Mouse (Mus musculus) retina, embryonic 14.5 days (tissue): ENCODE results near the gene Toe1.
A peak's percentile ranks its signal among the peaks of the same experiment; 100 is the strongest.

Source experiments
- DNase-seq: peaks from one replicate; pipeline ENCODE4 v3.0.0-alpha.2; 2015; ENCODE audit warnings: low spot score

Gene Toe1

DNA sequence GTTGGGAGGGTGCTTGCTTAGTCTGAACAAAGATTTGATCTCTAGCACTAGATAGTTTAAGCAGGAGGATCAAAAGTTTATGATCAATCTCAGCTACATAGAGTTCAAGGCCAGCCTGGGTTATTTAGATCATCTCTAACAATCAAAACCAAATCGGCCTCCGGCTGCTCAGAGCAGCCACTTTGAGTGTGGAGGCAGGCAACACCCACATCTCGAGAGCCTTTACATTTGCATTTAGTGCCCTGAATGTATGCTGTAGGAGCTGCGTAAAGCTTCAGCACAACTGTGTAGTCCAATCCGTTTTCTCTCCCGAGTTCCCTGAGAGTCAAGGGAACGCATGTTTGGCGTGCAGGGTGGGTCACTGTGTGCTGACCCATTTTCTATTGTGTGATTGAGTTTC, 15.0 kb downstream of the Toe1 start:
- no peak for DNase-seq

GRCm38 (mm10) chr4:116788956-116789355, 18.5 kb downstream of the Toe1 start:
- peak; percentile 98 for DNase-seq

DNA sequence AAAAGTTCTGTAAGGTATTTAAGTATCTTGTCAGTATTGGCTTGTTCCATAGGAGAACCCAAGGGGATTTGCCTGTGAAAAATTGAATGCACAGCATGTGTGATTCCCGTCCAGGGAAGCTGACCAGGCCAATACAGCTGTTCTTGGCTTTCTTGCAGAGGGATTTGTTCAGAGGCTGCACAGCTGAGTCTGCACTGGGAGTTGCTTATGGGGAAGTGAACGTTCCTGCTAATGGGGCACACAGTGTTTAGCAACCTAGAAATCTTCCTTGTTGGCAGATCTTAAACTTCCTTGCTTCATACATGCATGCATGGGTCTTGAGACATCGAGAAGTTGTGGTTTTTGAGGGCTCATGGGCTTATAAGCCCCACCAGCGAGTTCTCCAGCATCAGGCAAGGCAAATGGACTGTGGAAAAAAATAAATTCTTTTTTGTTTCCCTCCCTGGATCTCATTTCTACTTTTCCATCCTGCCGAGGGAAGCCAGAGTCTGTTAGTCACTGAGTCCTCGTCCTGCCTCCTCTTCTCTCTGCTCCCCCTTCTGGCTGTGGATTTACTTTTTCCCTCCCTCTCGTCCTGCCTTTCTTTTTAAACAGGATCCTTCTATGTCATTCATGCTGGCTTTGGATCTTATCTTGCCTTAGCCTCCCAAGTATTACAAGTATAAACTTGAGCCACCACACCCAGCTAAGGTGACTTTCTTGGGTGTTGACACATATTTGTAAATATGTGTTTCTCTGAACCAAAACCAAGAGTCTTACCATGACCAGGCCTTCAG, 19.3 kb downstream of the Toe1 start:
- no peak for DNase-seq

- no peak for DNase-seq
These were observed 20.9 kb downstream of the Toe1 start for GRCm38 (mm10) chr4:116786587-116786986.

DNA sequence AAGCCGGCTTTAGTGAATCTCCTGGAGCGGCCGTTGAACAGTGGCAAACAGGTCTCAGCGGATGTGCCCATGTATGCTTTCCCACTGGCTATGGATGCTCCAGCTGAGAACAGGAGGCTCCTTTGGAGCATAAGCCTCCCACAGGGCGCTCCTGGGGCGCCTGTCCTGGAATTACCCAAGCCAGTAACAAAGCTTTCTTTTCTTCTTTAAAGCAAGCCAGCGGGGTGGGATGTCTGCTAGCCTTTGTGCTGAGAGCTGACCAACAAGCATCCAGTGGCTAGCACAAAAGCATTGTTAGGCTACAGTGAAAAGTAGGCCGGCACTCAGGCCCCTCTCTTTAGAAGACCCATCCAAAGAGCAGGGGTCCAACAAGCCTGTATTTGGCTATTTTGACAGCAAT, 25.3 kb downstream of the Toe1 start:
- DNase-seq = peak; percentile 63

GRCm38 (mm10) chr4:116781366-116781765, 26.1 kb downstream of the Toe1 start:
- no peak for DNase-seq

- DNase-seq = no peak
These were observed 26.9 kb downstream of the Toe1 start for GRCm38 (mm10) chr4:116780541-116780940.

- no peak for DNase-seq
These were observed 30.4 kb downstream of the Toe1 start for GRCm38 (mm10) chr4:116777079-116777478.

DNA sequence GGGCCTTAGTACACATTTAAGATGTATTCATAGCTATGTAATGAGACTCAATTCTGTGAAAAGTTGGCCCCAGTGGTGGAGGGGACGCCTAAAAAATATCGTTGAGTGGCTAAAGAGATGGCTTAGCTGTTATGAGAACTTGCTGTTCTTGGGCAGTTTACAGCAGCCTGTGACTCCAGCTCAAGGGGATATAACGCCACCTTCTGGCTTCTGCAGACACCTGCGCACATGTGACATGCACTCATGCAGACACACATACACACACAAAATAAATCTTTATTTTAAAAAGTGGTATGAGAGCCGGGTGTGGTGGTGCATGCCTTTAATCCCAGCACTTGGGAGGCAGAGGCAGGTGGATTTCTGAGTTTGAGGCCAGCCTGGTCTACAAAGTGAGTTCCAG, 31.0 kb downstream of the Toe1 start:
- DNase-seq = no peak

- no peak for DNase-seq
These were observed 38.4 kb downstream of the Toe1 start for GRCm38 (mm10) chr4:116769060-116769459.

- no peak for DNase-seq
These were observed 38.9 kb downstream of the Toe1 start for GRCm38 (mm10) chr4:116768510-116768909.

DNA sequence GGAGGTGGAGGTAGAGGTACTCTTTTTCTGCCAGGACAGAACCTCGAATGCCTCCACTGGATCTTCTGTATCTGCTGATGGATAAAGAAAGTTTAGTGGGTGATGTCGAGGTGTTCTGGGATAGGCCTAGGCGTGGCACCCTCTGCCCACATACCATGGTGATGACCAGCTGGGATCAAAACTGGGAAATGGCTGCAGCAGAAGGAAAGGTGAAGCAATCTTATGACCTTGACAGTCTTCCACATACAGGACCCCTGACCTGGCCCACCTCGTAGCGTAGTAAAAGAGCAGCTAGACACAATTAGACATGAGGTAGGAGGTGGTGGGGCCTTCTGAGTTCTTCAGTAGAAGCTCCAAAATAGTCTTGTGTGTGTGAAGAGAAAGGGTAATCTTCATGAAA, 43.4 kb downstream of the Toe1 start:
- no peak for DNase-seq

DNA sequence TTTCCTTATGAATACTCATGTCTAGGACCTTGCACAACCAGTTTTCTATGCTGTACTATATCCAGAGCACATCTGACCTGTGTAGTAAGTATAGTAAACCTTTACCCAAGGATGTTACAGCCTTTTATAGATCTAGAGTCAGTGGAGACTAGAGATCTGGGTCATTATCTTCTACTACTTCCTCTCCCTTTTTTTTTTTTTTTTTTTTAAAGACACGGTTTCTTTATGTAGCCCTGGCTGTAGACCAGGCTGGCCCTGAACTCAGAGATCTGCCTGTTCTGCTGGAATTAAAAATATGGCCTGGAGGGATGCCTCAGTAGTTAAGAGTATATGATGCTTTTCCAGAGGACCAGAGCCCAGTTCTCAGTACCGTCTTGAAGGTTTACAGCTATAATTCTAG, 45.5 kb downstream of the Toe1 start:
- DNase-seq = no peak

DNA sequence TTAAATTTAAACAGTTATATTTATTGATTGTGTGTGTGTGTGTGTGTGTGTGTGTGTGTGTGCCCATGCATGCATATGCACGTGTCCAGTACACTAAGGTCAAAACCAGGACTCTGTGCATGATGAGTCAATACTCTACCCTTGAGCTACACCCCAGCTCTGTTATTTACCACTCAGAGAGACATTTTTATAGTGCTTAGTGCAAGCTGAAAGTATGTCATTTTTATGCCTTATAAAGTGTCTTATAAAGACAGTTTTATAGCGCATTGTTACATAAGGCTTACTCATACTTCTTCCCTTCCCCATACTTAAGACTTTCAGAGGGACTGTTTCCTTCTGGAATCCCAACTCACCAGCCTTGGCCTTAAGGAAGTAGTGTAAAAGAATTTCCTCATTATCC, 57.7 kb downstream of the Toe1 start:
- no peak for DNase-seq
